Mouse (Mus musculus): ENCODE results near the gene Ccdc51. TPM values are rescaled to one million over a fixed set of nuclear protein-coding genes. Genes with fewer than 3 reads are reported as not detected.

Ccdc51 gene
- polyA plus RNA-seq, 1 experiment from 2014 or later: 6.8 TPM

GRCm38 (mm10) chr9:109059136-109059903 lies 23.0 kb upstream of the Ccdc51 start, which contains the start of gene Trex1:
TSS of gene Trex1 (minus strand) at chr9:109059734.
- Histone ChIP-seq H3K4me1 (ENCODE audit: insufficient read depth, low read depth, low read length) (peaks cover 7% of the 10 kb centered on the region; the same call in 1 of the 2 replicates), H3K27ac (ENCODE audit: low read length) (peak within 1 kb of the TSS; percentile 92), H3K27me3 (replicated peaks; ENCODE audit: insufficient read depth, low read length) (no peaks in the 10 kb centered on the region), H3K36me3 (ENCODE audit: insufficient read depth, low read length) (peaks cover 18% of the 10 kb centered on the region), H3K4me2 (replicated peaks; ENCODE audit: low read depth, low read length) (peak within 1 kb of the TSS; percentile 60), H3K4me3 (ENCODE audit: low read depth, low read length) (peak within 1 kb of the TSS; percentile 33), H3K9ac (replicated peaks; ENCODE audit: low read depth) (peak within 1 kb of the TSS; percentile 55), H3K9me3 (ENCODE audit: low read length) (no peaks in the 10 kb centered on the region)
- DNase-seq (ENCODE audit: low spot score): peak; percentile 96
- WGBS: 11% methylated on average over 15 of the region's 15 CpGs
- peak; percentile 71 for TF ChIP-seq EP300 (IDR thresholded peaks at IDR 0.05)
- TF ChIP-seq CTCF (IDR thresholded peaks at IDR 0.05): peak; percentile 98
- ATAC-seq: peak; percentile 94

GRCm38 (mm10) chr9:109060184-109060897 lies 22.0 kb upstream of the Ccdc51 start:
- Histone ChIP-seq H3K4me3 (ENCODE audit: low read depth, low read length) (no peak overlapping the region), H3K4me2 (replicated peaks; ENCODE audit: low read depth, low read length) (no peak overlapping the region), H3K36me3 (ENCODE audit: insufficient read depth, low read length) (peaks cover 28% of the 10 kb centered on the region), H3K4me1 (ENCODE audit: insufficient read depth, low read depth, low read length) (peaks cover 2% of the 10 kb centered on the region; the same call in 1 of the 2 replicates), H3K27me3 (replicated peaks; ENCODE audit: insufficient read depth, low read length) (no peaks in the 10 kb centered on the region), H3K27ac (ENCODE audit: low read length) (no peak overlapping the region), H3K9me3 (ENCODE audit: low read length) (no peaks in the 10 kb centered on the region), H3K9ac (replicated peaks; ENCODE audit: low read depth) (no peak overlapping the region)
- DNase-seq (ENCODE audit: low spot score) (no peak), ATAC-seq (no peak)
- 88% methylated on average over 16 of the region's 16 CpGs for WGBS
- TF ChIP-seq CTCF (IDR thresholded peaks at IDR 0.05) (no peak), EP300 (IDR thresholded peaks at IDR 0.05) (no peak)

GRCm38 (mm10) chr9:109060898-109061295 lies 21.4 kb upstream of the Ccdc51 start:
- Histone ChIP-seq H3K36me3 (ENCODE audit: insufficient read depth, low read length) (peaks cover 31% of the 10 kb centered on the region), H3K4me2 (replicated peaks; ENCODE audit: low read depth, low read length) (no peak overlapping the region), H3K27ac (ENCODE audit: low read length) (no peak overlapping the region), H3K4me3 (ENCODE audit: low read depth, low read length) (no peak overlapping the region), H3K9ac (replicated peaks; ENCODE audit: low read depth) (no peak overlapping the region), H3K4me1 (ENCODE audit: insufficient read depth, low read depth, low read length) (no peaks in the 10 kb centered on the region), H3K9me3 (ENCODE audit: low read length) (no peaks in the 10 kb centered on the region), H3K27me3 (replicated peaks; ENCODE audit: insufficient read depth, low read length) (no peaks in the 10 kb centered on the region)
- ATAC-seq: no peak
- WGBS: 83% methylated on average over 5 of the region's 5 CpGs
- TF ChIP-seq CTCF (IDR thresholded peaks at IDR 0.05) (no peak), EP300 (IDR thresholded peaks at IDR 0.05) (no peak)
- DNase-seq (ENCODE audit: low spot score): no peak

GRCm38 (mm10) chr9:109068095-109068735 lies 14.1 kb upstream of the Ccdc51 start:
- Histone ChIP-seq H3K27me3 (replicated peaks; ENCODE audit: insufficient read depth, low read length) (no peaks in the 10 kb centered on the region), H3K4me3 (ENCODE audit: low read depth, low read length) (no peak overlapping the region), H3K9ac (replicated peaks; ENCODE audit: low read depth) (no peak overlapping the region), H3K36me3 (ENCODE audit: insufficient read depth, low read length) (peaks cover 39% of the 10 kb centered on the region), H3K4me2 (replicated peaks; ENCODE audit: low read depth, low read length) (no peak overlapping the region), H3K4me1 (ENCODE audit: insufficient read depth, low read depth, low read length) (peaks cover 4% of the 10 kb centered on the region; the same call in 1 of the 2 replicates), H3K27ac (ENCODE audit: low read length) (no peak overlapping the region), H3K9me3 (ENCODE audit: low read length) (no peaks in the 10 kb centered on the region)
- DNase-seq (ENCODE audit: low spot score): no peak
- TF ChIP-seq CTCF (IDR thresholded peaks at IDR 0.05) (peak; percentile 32; the same call in 1 of the 2 replicates), EP300 (IDR thresholded peaks at IDR 0.05) (no peak)
- WGBS: 94% methylated on average over 3 of the region's 3 CpGs
- ATAC-seq: no peak

GRCm38 (mm10) chr9:109073661-109074573 lies 8.4 kb upstream of the Ccdc51 start, which contains the start of gene Atrip:
TSS of gene Atrip (minus strand) at chr9:109074124.
- peak; percentile 95 for DNase-seq (ENCODE audit: low spot score)

More at GRCm38 (mm10) chr9:109073661-109074573, 8.4 kb upstream of the Ccdc51 start, which contains the start of gene Atrip:
- under 1% methylated on average over 57 of the region's 57 CpGs for WGBS
- H3K36me3 ChIP-seq (ENCODE audit: insufficient read depth, low read length): peaks cover 4% of the 10 kb centered on the region
- H3K9ac ChIP-seq (replicated peaks; ENCODE audit: low read depth): peak within 1 kb of the TSS; percentile 80
- peaks cover 8% of the 10 kb centered on the region; the same call in 1 of the 2 replicates for H3K4me1 ChIP-seq (ENCODE audit: insufficient read depth, low read depth, low read length)
- ATAC-seq: peak; percentile 100
- H3K27me3 ChIP-seq (replicated peaks; ENCODE audit: insufficient read depth, low read length): no peaks in the 10 kb centered on the region
- peak within 1 kb of the TSS; percentile 79 for H3K27ac ChIP-seq (ENCODE audit: low read length)
- H3K9me3 ChIP-seq (ENCODE audit: low read length): no peaks in the 10 kb centered on the region
- H3K4me2 ChIP-seq (replicated peaks; ENCODE audit: low read depth, low read length): peak within 1 kb of the TSS; percentile 71
- TF ChIP-seq CTCF (IDR thresholded peaks at IDR 0.05) (no peak), EP300 (IDR thresholded peaks at IDR 0.05) (no peak)
- H3K4me3 ChIP-seq (ENCODE audit: low read depth, low read length): peak within 1 kb of the TSS; percentile 71

Measured in lung, postnatal 0 days (tissue).